Mouse (Mus musculus) liver, embryonic 12.5 days (tissue): ENCODE data around the gene Gm4744. TPM values are rescaled to one million over a fixed set of nuclear protein-coding genes. Genes with fewer than 3 reads are reported as not detected.
"Not testable (repeated sequence)": the region's sequence is repeated elsewhere in the genome, so short reads cannot be mapped to it uniquely, and the experiment has no call there.

Experiments used
- ATAC-seq: fragments of 200-750 bp; cut with Nextera tagmentation; 2 replicates; pipeline ENCODE4 v1.8.0; 2017; ENCODE audit warnings: moderate number of reproducible peaks, mild to moderate bottlenecking, moderate library complexity
- H3K27ac ChIP-seq: fragments of 300-500 bp; sonication (generic); 2 replicates; pipeline ENCODE4 v1.5.1; 2016; ENCODE audit warnings: mild to moderate bottlenecking
- H3K27me3 ChIP-seq: fragments of 300-500 bp; sonication (generic); replicated peaks from 2 replicates; pipeline ENCODE4 v1.6.1; 2016; ENCODE audit warnings: mild to moderate bottlenecking, moderate library complexity
- H3K36me3 ChIP-seq: fragments of 300-500 bp; sonication (generic); 2 replicates; pipeline ENCODE4 v1.6.1; 2016; ENCODE audit warnings: mild to moderate bottlenecking, moderate library complexity
- H3K4me1 ChIP-seq: fragments of 300-500 bp; sonication (generic); 2 replicates; pipeline ENCODE4 v1.6.1; 2016
- H3K4me2 ChIP-seq: fragments of 300-500 bp; sonication (generic); 2 replicates; pipeline ENCODE4 v1.6.1; 2016; ENCODE audit warnings: mild to moderate bottlenecking, moderate library complexity
- H3K4me3 ChIP-seq: fragments of 300-500 bp; sonication (generic); 2 replicates; pipeline ENCODE4 v1.5.1; 2016; ENCODE audit warnings: mild to moderate bottlenecking, moderate library complexity
- H3K9ac ChIP-seq: fragments of 300-500 bp; sonication (generic); 2 replicates; pipeline ENCODE4 v1.6.1; 2016; ENCODE audit warnings: mild to moderate bottlenecking, moderate library complexity
- H3K9me3 ChIP-seq: fragments of 300-500 bp; sonication (generic); replicated peaks from 2 replicates; pipeline ENCODE4 v1.6.1; 2016; ENCODE audit warnings: mild to moderate bottlenecking, moderate library complexity
- WGBS: fragments of 180-500 bp; shearing (Covaris S2); methylation state at CpG from one replicate; pipeline ENCODE4 v1.1.7; 2016; ENCODE audit not compliant: insufficient replicate concordance; 5-methylcytosine and 5-hydroxymethylcytosine counted together
- polyA plus RNA-seq: library from polyadenylated mRNA; unstranded; fragments of >200 nt; fragmentation: Nextera tagmentation; extraction: Ambion mirVana; gene quantifications from 2 replicates; pipeline ENCODE4 v1.2.1, GENCODE M21; 2016

The Gm4744 gene
- not detected in 2 replicates for polyA plus RNA-seq

DNA sequence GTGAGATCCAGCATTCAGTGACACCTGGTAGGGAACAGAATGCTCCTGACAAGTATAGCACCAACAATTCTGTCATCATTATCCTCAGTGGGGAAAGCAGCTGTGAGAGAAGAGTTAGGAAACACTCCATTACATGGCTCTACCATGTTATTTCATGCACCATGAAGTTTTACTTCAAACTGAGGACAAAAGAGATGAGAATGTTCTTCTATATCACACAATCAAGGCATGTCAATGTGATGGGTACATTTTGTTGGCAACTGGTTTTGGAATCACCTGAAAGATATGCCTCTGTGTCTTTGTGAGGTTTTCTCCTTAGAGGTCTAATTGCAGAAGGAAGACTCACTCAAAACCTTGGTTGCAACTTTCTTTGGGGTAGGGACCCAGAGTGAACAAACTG, at the start of gene Gm4744:
Gene Gm4744, minus strand, starts transcription at position 101 of the 400 bp plus-strand sequence.
- no peak within 1 kb of the TSS for H3K27ac ChIP-seq
- no peak within 1 kb of the TSS for H3K4me2 ChIP-seq
- no peaks in the 10 kb centered on the region for H3K9me3 ChIP-seq
- H3K36me3 ChIP-seq: no peaks in the 10 kb centered on the region
- no peak within 1 kb of the TSS for H3K9ac ChIP-seq
- ATAC-seq: no peak
- H3K4me1 ChIP-seq: no peaks in the 10 kb centered on the region
- H3K4me3 ChIP-seq: no peak within 1 kb of the TSS
- no peaks in the 10 kb centered on the region for H3K27me3 ChIP-seq

DNA sequence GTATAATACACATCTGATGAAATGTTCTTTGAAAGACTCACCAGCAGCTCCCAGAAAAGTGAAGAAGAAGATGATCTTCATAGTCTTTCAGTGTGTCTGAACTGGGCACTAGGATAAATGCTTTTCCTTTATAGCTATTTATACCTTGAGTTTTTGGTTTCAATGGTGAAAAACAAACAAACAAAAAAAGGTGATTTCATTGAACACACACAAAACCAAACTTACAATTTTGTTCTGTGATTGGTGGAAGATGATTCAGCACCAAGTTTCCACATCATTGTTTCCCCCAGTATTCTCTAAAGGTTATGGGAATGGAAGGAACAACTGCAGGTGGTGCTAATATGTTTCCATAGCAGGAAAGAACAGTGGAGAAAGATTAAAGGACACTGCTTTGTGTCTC, 47.7 kb upstream of the Gm4744 start, which contains the start of gene Gm2663:
Gene Gm2663, minus strand, starts transcription at position 101 of the 400 bp plus-strand sequence.
- ATAC-seq, H3K9ac ChIP-seq, H3K9me3 ChIP-seq, H3K36me3 ChIP-seq, H3K27me3 ChIP-seq, H3K4me2 ChIP-seq, H3K4me1 ChIP-seq, H3K4me3 ChIP-seq, H3K27ac ChIP-seq: not testable (repeated sequence)

GRCm38 (mm10) chr6:40964454-40964853, 12.8 kb upstream of the Gm4744 start, which contains the start of gene 1810009J06Rik:
Gene 1810009J06Rik (plus strand): TSS chr6:40964754.
- H3K27ac ChIP-seq, ATAC-seq, H3K4me1 ChIP-seq, H3K27me3 ChIP-seq, H3K4me2 ChIP-seq, H3K9ac ChIP-seq, H3K4me3 ChIP-seq, H3K36me3 ChIP-seq, H3K9me3 ChIP-seq: not testable (repeated sequence)
- WGBS: 82% methylated on average over 2 of the region's 2 CpGs

GRCm38 (mm10) chr6:40953716-40954115, 2.0 kb upstream of the Gm4744 start:
- H3K4me2 ChIP-seq: no peak overlapping the region
- no peak overlapping the region for H3K9ac ChIP-seq
- no peaks in the 10 kb centered on the region for H3K27me3 ChIP-seq
- no peak overlapping the region for H3K4me3 ChIP-seq
- 38% methylated on average over 2 of the region's 2 CpGs for WGBS
- no peak for ATAC-seq
- H3K27ac ChIP-seq: no peak overlapping the region
- H3K9me3 ChIP-seq: no peaks in the 10 kb centered on the region; the same call in 1 of the 2 replicates
- H3K4me1 ChIP-seq: no peaks in the 10 kb centered on the region
- no peaks in the 10 kb centered on the region for H3K36me3 ChIP-seq

- Histone ChIP-seq H3K9me3 (no peaks in the 10 kb centered on the region), H3K27ac (no peak within 1 kb of the TSS), H3K4me3 (no peak within 1 kb of the TSS)
Measured at GRCm38 (mm10) chr6:40940457-40940856, 11.2 kb downstream of the Gm4744 start, which contains the start of gene 1700074P13Rik. Gene 1700074P13Rik (minus strand): TSS chr6:40940557.

GRCm38 (mm10) chr6:40919954-40920353, 31.7 kb downstream of the Gm4744 start:
- Histone ChIP-seq H3K4me3 (no peak overlapping the region), H3K4me1 (no peaks in the 10 kb centered on the region), H3K4me2 (no peak overlapping the region), H3K27me3 (no peaks in the 10 kb centered on the region), H3K9me3 (no peaks in the 10 kb centered on the region), H3K27ac (no peak overlapping the region), H3K9ac (no peak overlapping the region), H3K36me3 (no peaks in the 10 kb centered on the region)
- WGBS: 65% methylated on average over 4 of the region's 4 CpGs
- no peak for ATAC-seq

More at GRCm38 (mm10) chr6:40940457-40940856, 11.2 kb downstream of the Gm4744 start, which contains the start of gene 1700074P13Rik:
- H3K27me3 ChIP-seq: no peaks in the 10 kb centered on the region
- 83% methylated on average over 10 of the region's 10 CpGs for WGBS
- no peaks in the 10 kb centered on the region for H3K4me1 ChIP-seq
- ATAC-seq: no peak
- no peak within 1 kb of the TSS for H3K4me2 ChIP-seq
- no peaks in the 10 kb centered on the region for H3K36me3 ChIP-seq
- H3K9ac ChIP-seq: no peak within 1 kb of the TSS

DNA sequence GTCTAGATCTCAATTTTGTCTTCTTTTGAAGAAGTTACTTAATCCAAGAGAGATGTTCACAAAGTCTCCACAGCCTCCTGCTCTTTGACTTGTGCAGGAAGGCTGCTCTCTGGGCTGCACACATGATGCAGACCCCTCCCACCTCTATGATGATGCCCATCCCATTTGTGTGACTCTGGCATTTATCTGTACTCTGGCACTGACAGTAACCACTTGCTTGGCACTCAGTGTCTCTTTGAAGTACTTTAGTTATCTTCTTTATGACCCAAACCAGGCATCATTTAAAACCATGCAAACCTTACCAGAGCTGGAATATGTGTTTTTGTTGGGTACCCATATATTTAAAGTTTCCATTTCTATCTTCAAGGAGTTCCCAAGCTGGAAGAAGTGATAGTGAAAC, 51.4 kb downstream of the Gm4744 start, which contains the start of gene Prss58:
Gene Prss58, minus strand, starts transcription at position 101 of the 400 bp plus-strand sequence.
- no peaks in the 10 kb centered on the region for H3K9me3 ChIP-seq
- H3K4me1 ChIP-seq: no peaks in the 10 kb centered on the region
- no peaks in the 10 kb centered on the region for H3K27me3 ChIP-seq
- no peak for ATAC-seq
- no peak within 1 kb of the TSS for H3K4me2 ChIP-seq
- no peak within 1 kb of the TSS for H3K27ac ChIP-seq
- H3K4me3 ChIP-seq: no peak within 1 kb of the TSS
- no peak within 1 kb of the TSS for H3K9ac ChIP-seq
- no peaks in the 10 kb centered on the region for H3K36me3 ChIP-seq

Other genes starting within 250 kb of the Gm4744 start
- not detected in 2 replicates for gene Moxd2, start 64.4 kb downstream of the Gm4744 start, polyA plus RNA-seq
- not detected in 2 replicates for gene Prss58, start 51.5 kb downstream of the Gm4744 start, polyA plus RNA-seq
- gene 1700074P13Rik, start 11.3 kb downstream of the Gm4744 start, polyA plus RNA-seq: not detected in 2 replicates
- gene 1810009J06Rik, start 12.9 kb upstream of the Gm4744 start, polyA plus RNA-seq: not detected in 2 replicates
- gene Gm2663, start 47.6 kb upstream of the Gm4744 start, polyA plus RNA-seq: not detected in 2 replicates
- gene 2210010C04Rik, start 83.6 kb upstream of the Gm4744 start, polyA plus RNA-seq: not detected in 2 replicates